Mouse (Mus musculus) embryonic facial prominence, embryonic 11.5 days (tissue): ENCODE data around the gene Dusp3. TPM values are rescaled to one million over a fixed set of nuclear protein-coding genes. Genes with fewer than 3 reads are reported as not detected.

Source experiments
- ATAC-seq: fragments of 200-750 bp; cut with Nextera tagmentation; replicated peaks from 2 replicates; pipeline ENCODE4 v1.8.0; 2017; ENCODE audit warnings: low read depth; ENCODE audit not compliant: insufficient number of reproducible peaks, low FRiP score, low TSS enrichment
- DNase-seq: peaks from one replicate; pipeline ENCODE4 v3.0.0-alpha.2; 2015; ENCODE audit warnings: low spot score
- H3K27ac ChIP-seq: fragments of 300-500 bp; sonication (generic); replicated peaks from 2 replicates; pipeline ENCODE4 v1.5.1; 2014; ENCODE audit warnings: mild to moderate bottlenecking, low read depth, low read length, control low read depth
- H3K27me3 ChIP-seq: fragments of 300-500 bp; sonication (generic); 2 replicates; pipeline ENCODE4 v1.6.1; 2014; ENCODE audit warnings: mild to moderate bottlenecking, low read length, moderate library complexity, mixed read lengths; ENCODE audit not compliant: control insufficient read depth, insufficient read depth
- H3K36me3 ChIP-seq: fragments of 300-500 bp; sonication (generic); replicated peaks from 2 replicates; pipeline ENCODE4 v1.6.1; 2014; ENCODE audit warnings: low read depth, mild to moderate bottlenecking, low read length, moderate library complexity, mixed read lengths; ENCODE audit not compliant: control insufficient read depth, insufficient read depth
- H3K4me1 ChIP-seq: fragments of 300-500 bp; sonication (generic); 2 replicates; pipeline ENCODE4 v1.6.1; 2014; ENCODE audit warnings: low read length, mixed read lengths; ENCODE audit not compliant: control insufficient read depth, insufficient read depth
- H3K4me2 ChIP-seq: fragments of 300-500 bp; sonication (generic); 2 replicates; pipeline ENCODE4 v1.6.1; 2014; ENCODE audit warnings: low read depth, mild to moderate bottlenecking, control low read depth, low read length, moderate library complexity
- H3K4me3 ChIP-seq: fragments of 300-500 bp; sonication (generic); 2 replicates; pipeline ENCODE4 v1.5.1; 2014; ENCODE audit warnings: low read depth, low read length, control low read depth
- H3K9ac ChIP-seq: fragments of 300-500 bp; sonication (generic); replicated peaks from 2 replicates; pipeline ENCODE4 v1.6.1; 2014; ENCODE audit warnings: mild to moderate bottlenecking, control low read depth, low read length
- H3K9me3 ChIP-seq: fragments of 300-500 bp; sonication (generic); replicated peaks from 2 replicates; pipeline ENCODE4 v1.6.1; 2016; ENCODE audit warnings: mild to moderate bottlenecking, low read length, inconsistent platforms, mixed read lengths; ENCODE audit not compliant: control insufficient read depth
- WGBS: fragments of 180-500 bp; shearing (Covaris S2); extraction: QIAGEN DNeasy Blood & Tissue Kit; methylation state at CpG from one replicate; pipeline ENCODE4 v1.1.7; 2014; 5-methylcytosine and 5-hydroxymethylcytosine counted together
- polyA plus RNA-seq: library from polyadenylated mRNA; unstranded; fragments of >200 nt; fragmentation: Nextera tagmentation; extraction: Ambion mirVana; gene quantifications from 2 replicates; pipeline ENCODE4 v1.2.1, GENCODE M21; 2014

The Dusp3 gene
- polyA plus RNA-seq: 11.3 and 12.2 TPM in 2 replicates

DNA sequence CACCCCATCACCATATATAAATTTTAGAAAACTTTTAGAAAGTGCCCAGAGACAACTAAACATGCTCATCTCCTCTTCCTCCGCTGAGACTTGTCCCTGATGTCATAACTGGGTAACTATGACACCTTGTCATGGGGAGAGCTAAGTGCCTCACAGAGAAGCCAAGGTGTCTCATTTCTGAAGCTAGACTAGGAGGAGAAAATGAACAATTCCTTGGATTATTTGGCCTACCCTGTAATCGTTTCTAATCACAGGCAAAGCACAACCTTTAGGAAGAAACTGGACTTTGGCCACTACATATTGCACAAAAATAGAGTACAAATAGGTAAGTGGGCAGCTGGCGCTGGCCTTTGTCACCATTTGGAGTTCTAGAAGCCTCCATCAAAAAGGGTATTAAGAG is at the start of gene Dusp3:
TSS of gene Dusp3 (minus strand) at position 101 of the 400 bp plus-strand sequence.
- H3K9me3 ChIP-seq: no peaks in the 10 kb centered on the region
- no peaks in the 10 kb centered on the region for H3K36me3 ChIP-seq
- no peak within 1 kb of the TSS for H3K4me2 ChIP-seq
- H3K27me3 ChIP-seq: no peaks in the 10 kb centered on the region
- H3K4me1 ChIP-seq: no peaks in the 10 kb centered on the region
- H3K27ac ChIP-seq: no peak within 1 kb of the TSS
- H3K4me3 ChIP-seq: no peak within 1 kb of the TSS
- no peak within 1 kb of the TSS for H3K9ac ChIP-seq
- ATAC-seq: no peak
- DNase-seq: no peak
- 85% methylated on average over 3 of the region's 3 CpGs for WGBS

DNA sequence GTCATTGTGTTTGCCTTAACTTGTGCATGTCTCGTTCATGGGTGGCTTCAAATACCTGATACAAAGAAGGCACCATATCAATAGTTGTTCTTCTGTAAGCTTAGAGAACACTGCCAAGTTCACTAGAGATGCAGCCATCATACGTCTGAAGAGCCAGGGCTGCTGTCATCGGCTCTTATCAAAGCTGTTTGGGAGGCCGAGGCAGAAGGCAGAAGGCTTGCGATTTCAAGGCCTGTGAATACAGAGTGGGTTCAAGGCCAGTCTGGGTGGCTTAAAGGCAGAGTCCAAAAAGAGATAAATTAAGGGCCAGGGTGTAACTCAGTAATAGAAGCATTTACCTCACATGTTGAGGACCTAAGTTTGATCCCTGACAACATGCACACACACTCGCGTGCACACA is 49.5 kb upstream of the Dusp3 start:
- H3K4me1 ChIP-seq: no peaks in the 10 kb centered on the region
- ATAC-seq (no peak), DNase-seq (no peak)
- no peaks in the 10 kb centered on the region for H3K36me3 ChIP-seq
- no peak overlapping the region for H3K9ac ChIP-seq
- no peaks in the 10 kb centered on the region for H3K27me3 ChIP-seq
- no peak overlapping the region for H3K4me3 ChIP-seq
- WGBS: 83% methylated on average over 7 of the region's 7 CpGs
- no peak overlapping the region for H3K4me2 ChIP-seq
- no peak overlapping the region for H3K27ac ChIP-seq
- H3K9me3 ChIP-seq: no peaks in the 10 kb centered on the region

DNA sequence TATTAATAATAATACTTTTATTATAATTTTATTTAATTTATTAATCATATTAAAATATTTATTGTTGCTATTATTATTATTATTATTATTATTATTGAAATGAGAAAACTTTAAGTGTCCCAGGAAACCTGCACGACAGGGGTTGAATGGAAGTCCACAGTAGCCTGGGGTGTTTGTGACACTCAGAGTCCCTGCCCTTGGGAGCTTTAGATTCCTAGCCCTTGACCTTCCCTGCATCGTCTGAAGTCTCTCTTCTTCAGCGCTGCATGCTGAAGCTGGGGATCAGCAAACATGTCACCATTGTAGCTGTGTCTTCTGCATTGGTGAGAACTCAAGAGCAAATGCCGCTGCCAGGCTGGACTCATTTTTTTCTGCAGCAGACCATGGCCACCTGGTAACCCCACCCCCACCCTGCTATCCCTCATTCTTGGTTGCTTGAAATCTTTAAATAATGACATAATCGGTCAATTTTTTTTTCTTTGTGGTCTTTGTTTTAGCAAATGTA is 48.7 kb upstream of the Dusp3 start:
- WGBS: 79% methylated on average over 5 of the region's 5 CpGs
- Histone ChIP-seq H3K4me3 (no peak overlapping the region), H3K4me1 (no peaks in the 10 kb centered on the region), H3K9me3 (no peaks in the 10 kb centered on the region), H3K27me3 (no peaks in the 10 kb centered on the region), H3K4me2 (no peak overlapping the region), H3K36me3 (no peaks in the 10 kb centered on the region), H3K9ac (no peak overlapping the region), H3K27ac (no peak overlapping the region)
- DNase-seq (no peak), ATAC-seq (no peak)

DNA sequence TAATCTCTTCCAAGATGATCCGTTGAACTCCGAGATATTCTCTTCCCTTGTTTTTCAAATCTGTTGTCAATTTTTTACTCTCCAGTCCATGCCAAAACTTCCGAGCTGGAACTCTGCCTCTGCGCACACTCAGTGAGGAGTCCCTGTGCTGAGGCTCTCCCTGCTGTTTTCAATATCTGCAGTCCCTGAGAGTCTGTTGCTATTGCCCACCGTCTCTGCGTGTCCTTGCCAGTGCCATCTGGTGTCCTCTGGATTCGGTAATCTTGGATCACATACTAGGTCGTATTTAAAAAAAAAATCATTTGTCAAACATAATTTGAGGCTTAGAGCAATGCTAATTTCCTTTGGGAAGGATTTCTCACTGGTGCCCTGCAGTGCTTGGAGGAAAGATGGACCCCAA is 48.1 kb upstream of the Dusp3 start:
- ATAC-seq (no peak), DNase-seq (no peak)
- no peak overlapping the region for H3K27ac ChIP-seq
- WGBS: 67% methylated on average over 8 of the region's 8 CpGs
- no peak overlapping the region for H3K9ac ChIP-seq
- H3K4me1 ChIP-seq: no peaks in the 10 kb centered on the region
- H3K36me3 ChIP-seq: no peaks in the 10 kb centered on the region
- H3K4me2 ChIP-seq: no peak overlapping the region
- H3K27me3 ChIP-seq: no peaks in the 10 kb centered on the region
- no peak overlapping the region for H3K4me3 ChIP-seq
- no peaks in the 10 kb centered on the region for H3K9me3 ChIP-seq

DNA sequence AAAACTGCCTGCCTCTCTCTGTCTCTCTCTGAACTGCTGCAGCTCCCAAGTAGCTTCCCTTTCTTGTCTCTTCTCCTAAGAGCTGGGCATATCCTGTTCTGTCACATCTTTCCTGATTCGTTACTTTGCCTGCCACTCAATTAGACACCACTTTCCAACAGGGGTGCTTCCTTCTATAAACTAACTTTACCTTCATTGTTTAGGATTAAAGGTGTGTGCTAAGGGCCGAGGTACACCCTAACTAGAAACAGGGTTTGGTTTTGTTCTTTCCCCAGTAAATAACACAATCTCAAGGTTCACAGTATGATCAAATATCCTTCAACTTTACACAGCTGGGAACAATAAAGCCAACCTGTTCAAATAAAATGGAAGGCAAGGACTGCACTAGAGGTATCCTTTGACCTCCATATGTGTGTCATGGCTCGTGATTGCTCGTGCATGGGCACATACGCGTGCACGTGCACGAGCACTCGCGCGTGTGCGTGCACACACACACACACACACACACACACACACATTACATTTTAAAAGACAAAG is 46.3 kb upstream of the Dusp3 start:
- no peaks in the 10 kb centered on the region for H3K27me3 ChIP-seq
- DNase-seq (no peak), ATAC-seq (no peak)
- no peak overlapping the region for H3K9ac ChIP-seq
- H3K4me3 ChIP-seq: no peak overlapping the region
- no peaks in the 10 kb centered on the region for H3K9me3 ChIP-seq
- no peaks in the 10 kb centered on the region for H3K4me1 ChIP-seq
- WGBS: 83% methylated on average over 12 of the region's 12 CpGs
- no peaks in the 10 kb centered on the region for H3K36me3 ChIP-seq
- H3K27ac ChIP-seq: no peak overlapping the region
- H3K4me2 ChIP-seq: no peak overlapping the region

DNA sequence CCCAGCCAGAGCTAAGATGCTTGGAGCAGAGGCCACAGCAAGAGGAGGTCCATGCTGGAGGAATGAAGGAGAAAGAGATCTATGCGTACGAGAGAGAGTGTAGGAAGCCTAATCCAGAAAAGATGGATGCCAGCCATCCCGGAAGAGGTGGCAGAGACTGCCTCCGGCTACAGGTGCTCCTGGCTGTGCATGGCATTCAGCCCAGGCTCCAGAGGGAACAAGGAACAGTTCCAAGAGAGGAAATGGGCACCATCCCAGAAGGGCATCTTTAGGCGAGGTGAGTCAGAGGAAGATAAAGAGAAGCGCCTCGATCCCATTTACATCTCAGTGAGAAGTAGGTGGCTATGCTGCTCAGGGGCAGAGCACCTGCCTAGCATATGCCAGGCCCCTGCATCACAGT is 44.3 kb upstream of the Dusp3 start:
- no peak overlapping the region for H3K4me3 ChIP-seq
- H3K4me1 ChIP-seq: no peaks in the 10 kb centered on the region
- H3K36me3 ChIP-seq: no peaks in the 10 kb centered on the region
- DNase-seq (no peak), ATAC-seq (no peak)
- WGBS: 86% methylated on average over 7 of the region's 7 CpGs
- no peaks in the 10 kb centered on the region for H3K9me3 ChIP-seq
- H3K4me2 ChIP-seq: no peak overlapping the region
- no peak overlapping the region for H3K27ac ChIP-seq
- no peak overlapping the region for H3K9ac ChIP-seq
- no peaks in the 10 kb centered on the region; the same call in 1 of the 2 replicates for H3K27me3 ChIP-seq

DNA sequence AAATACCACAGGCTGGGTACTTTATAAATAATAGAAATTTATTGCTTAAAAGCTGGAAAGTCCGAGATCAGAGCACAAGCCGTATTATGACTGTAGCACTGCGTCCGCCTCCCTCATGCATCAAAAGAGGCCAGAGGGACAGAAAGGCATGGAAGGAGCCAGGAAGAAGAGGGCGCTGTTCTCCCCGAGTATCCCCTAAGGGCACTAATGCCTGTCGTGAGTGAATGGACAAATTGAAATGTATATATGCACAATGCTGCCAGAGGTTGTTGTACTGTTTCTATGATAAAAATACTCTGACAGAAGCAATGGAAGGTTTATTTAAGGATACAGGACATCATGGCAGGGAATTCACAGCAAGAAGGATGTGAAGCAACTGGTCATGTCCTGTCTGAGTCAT is 43.2 kb upstream of the Dusp3 start:
- Histone ChIP-seq H3K4me2 (no peak overlapping the region), H3K9me3 (no peaks in the 10 kb centered on the region), H3K27ac (no peak overlapping the region), H3K27me3 (no peaks in the 10 kb centered on the region; the same call in 1 of the 2 replicates), H3K9ac (no peak overlapping the region), H3K36me3 (no peaks in the 10 kb centered on the region), H3K4me3 (no peak overlapping the region), H3K4me1 (no peaks in the 10 kb centered on the region)
- DNase-seq: no peak
- no peak for ATAC-seq
- 35% methylated on average over 7 of the region's 7 CpGs for WGBS

DNA sequence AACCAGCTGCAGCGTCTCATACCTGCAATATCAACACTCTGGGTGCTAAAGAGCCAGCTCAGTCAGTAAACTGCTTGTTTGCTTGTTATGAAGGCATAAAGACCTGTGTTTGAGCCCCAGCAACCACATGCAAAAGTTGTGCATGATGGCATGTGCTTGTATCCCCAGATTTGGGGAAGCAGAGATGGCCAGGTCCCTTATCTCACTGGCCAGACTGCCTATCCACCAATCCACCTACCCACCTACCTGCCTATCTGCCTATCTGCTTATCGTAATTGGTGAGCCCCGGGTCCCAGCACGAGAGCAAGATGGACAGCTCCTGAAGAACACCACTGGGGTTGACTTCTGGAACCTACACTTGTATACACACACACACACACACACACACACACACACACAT is 42.5 kb upstream of the Dusp3 start:
- 87% methylated on average over 4 of the region's 4 CpGs for WGBS
- no peaks in the 10 kb centered on the region for H3K4me1 ChIP-seq
- H3K36me3 ChIP-seq: no peaks in the 10 kb centered on the region
- ATAC-seq (no peak), DNase-seq (no peak)
- no peak overlapping the region for H3K27ac ChIP-seq
- H3K9ac ChIP-seq: no peak overlapping the region
- H3K9me3 ChIP-seq: no peaks in the 10 kb centered on the region
- H3K27me3 ChIP-seq: no peaks in the 10 kb centered on the region; the same call in 1 of the 2 replicates
- no peak overlapping the region for H3K4me2 ChIP-seq
- H3K4me3 ChIP-seq: no peak overlapping the region
